In genomic region chr2:102829201-102829600, GRCm38 (mm10) we compare ENCODE assay signal across 9 mouse cellular contexts.
A peak's percentile ranks its signal among the peaks of the same experiment; 100 is the strongest.
DNase-seq lines count a peak whose midpoint lies in the region; ATAC-seq and TF ChIP-seq lines count a peak whose summit lies in the region.
"Had no signal": no experiment of that assay in that cellular context is flagged by ENCODE, and none has a peak within 500 bp of the region (broad histone marks: within the 10 kb centered on the region; RNA-seq: fewer than 3 reads in every experiment).

No protein-coding gene starts in this region.

- intact Hi-C loops in left cerebral cortex, adult 2 months (cut with DNase I), result no loop called here

- WGBS in midbrain, embryonic 16.5 days, result 84% methylated on average over 3 of the region's 3 CpGs

- no peak overlapping the region for H3K27ac ChIP-seq in left cerebral cortex, adult 2 months
- no peak overlapping the region for H3K27ac ChIP-seq in midbrain, embryonic 16.5 days (ENCODE audit: low read length)

- H3K4me2 ChIP-seq in midbrain, embryonic 16.5 days (ENCODE audit: low read length), result no peak overlapping the region

- DNase-seq in kidney, adult 18-20 months, result peak; percentile 55
- DNase-seq in kidney, adult 11 months, result no peak
- peak; percentile 45 to 66 for DNase-seq in cerebellum, postnatal 36 days
- DNase-seq in heart, postnatal 4 days, result peak; percentile 84
- peak; percentile 69 to 79 for DNase-seq in left cerebral cortex, adult 2 months (ENCODE audit: extremely low spot score in 1 of 2, low spot score in 2 of 2)
- DNase-seq in thymus, postnatal 14 days, result peak; percentile 71

- H3K4me1 ChIP-seq in midbrain, embryonic 16.5 days (ENCODE audit: control insufficient read depth, insufficient read depth, low read length), result no peaks in the 10 kb centered on the region
- H3K4me1 ChIP-seq: megakaryocyte, embryonic 14.5 days had no signal

- peak; percentile 85 for ATAC-seq in monocyte, adult 5-6 weeks (replicated peaks; ENCODE audit: insufficient number of reproducible peaks, low FRiP score, low TSS enrichment, poor library complexity, severe bottlenecking)
- ATAC-seq in midbrain, embryonic 16.5 days, result no peak; the same call in 1 of the 2 replicates

- H3K9me3 ChIP-seq in midbrain, embryonic 16.5 days (replicated peaks; ENCODE audit: control insufficient read depth, low read length, poor library complexity, severe bottlenecking), result no peaks in the 10 kb centered on the region
- H3K9me3 ChIP-seq: megakaryocyte, embryonic 14.5 days had no signal

- no peaks in the 10 kb centered on the region for H3K27me3 ChIP-seq in midbrain, embryonic 16.5 days (ENCODE audit: control insufficient read depth, insufficient read depth, low read depth, low read length)
- H3K27me3 ChIP-seq: megakaryocyte, embryonic 14.5 days had no signal

- no peaks in the 10 kb centered on the region for H3K36me3 ChIP-seq in midbrain, embryonic 16.5 days (ENCODE audit: control insufficient read depth, insufficient read depth, low read length)

- H3K9ac ChIP-seq in midbrain, embryonic 16.5 days (ENCODE audit: low read depth, low read length), result no peak overlapping the region

- no peak for TF ChIP-seq CTCF in left cerebral cortex, adult 2 months (IDR thresholded peaks at IDR 0.05)

- no peak overlapping the region for H3K4me3 ChIP-seq in left cerebral cortex, adult 2 months
- H3K4me3 ChIP-seq in midbrain, embryonic 16.5 days (ENCODE audit: low read depth, low read length), result no peak overlapping the region
- H3K4me3 ChIP-seq: megakaryocyte, embryonic 14.5 days had no signal
